Mouse (Mus musculus) cortical plate, adult 2 months (tissue): ENCODE measurements at regions not wholly inside any gene's neighbourhood (a gene's known extent, or its start where the extent isn't known, plus 50 kb on each side); places are given as distances from the start of the nearest gene placed in this dataset.

Experiments
- CTCF ChIP-seq: fragments of 200-500 bp; IDR thresholded peaks from 2 replicates; pipeline ENCODE4 v1.5.1; 2011; ENCODE audit warnings: mild to moderate bottlenecking, control low read depth, low read length; ENCODE audit not compliant: insufficient read depth; ENCODE audit errors: extremely low read depth
- POLR2A ChIP-seq: fragments of 200-500 bp; IDR thresholded peaks from 2 replicates; pipeline ENCODE4 v1.6.1; 2011; ENCODE audit warnings: mild to moderate bottlenecking, low read length, control low read depth; ENCODE audit not compliant: insufficient read depth; ENCODE audit errors: extremely low read depth

DNA sequence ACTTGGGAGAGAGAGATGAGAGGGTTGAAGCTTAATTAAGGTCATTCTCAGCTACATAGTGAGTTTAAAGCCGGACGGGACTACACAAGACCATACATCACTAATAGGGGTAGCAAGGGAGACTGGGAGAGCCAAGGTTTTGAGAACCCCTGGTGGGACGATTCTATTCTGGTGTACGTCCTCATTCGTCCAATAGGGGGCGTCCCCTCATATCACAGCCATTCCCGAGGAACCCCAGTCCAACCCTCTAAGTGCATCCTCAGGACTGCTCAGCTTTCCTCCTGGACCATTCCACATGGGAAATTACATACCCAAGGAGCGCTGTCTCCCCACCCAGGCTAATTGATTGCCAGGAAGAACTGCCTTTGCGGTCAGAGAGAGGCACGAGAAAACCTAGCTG lies 385.5 kb downstream of the Setd4 start:
- TF ChIP-seq POLR2A (no peak), CTCF (no peak)
